Mouse (Mus musculus): ENCODE measurements around the gene Slc26a5.

GRCm38 (mm10) chr5:21776491-21776890 lies 88.9 kb downstream of the Slc26a5 start:
- TF ChIP-seq ZNF384 (IDR thresholded peaks at IDR 0.05; ENCODE audit: low read depth, low read length), result no peak
- no peak for TF ChIP-seq CTCF (IDR thresholded peaks at IDR 0.05 in 2 of 3, conservative IDR thresholded peaks at IDR 0.05 in 1 of 3; ENCODE audit: control insufficient read depth in 1 of 3, insufficient read depth in 1 of 3, low read depth in 2 of 3, low read length in 3 of 3, poor library complexity in 1 of 3, severe bottlenecking in 1 of 3)
- TF ChIP-seq POLR2A (IDR thresholded peaks at IDR 0.05; ENCODE audit: control insufficient read depth in 1 of 2, insufficient read depth in 1 of 2, low read depth in 1 of 2, low read length in 2 of 2, poor library complexity in 1 of 2), result no peak; a peak in 1 of 4 replicates
- no peak for TF ChIP-seq ELF1 (IDR thresholded peaks at IDR 0.05; ENCODE audit: low read depth, low read length)
- TF ChIP-seq RAD21 (IDR thresholded peaks at IDR 0.05; ENCODE audit: low read depth, low read length), result no peak
- no peak for TF ChIP-seq GABPA (IDR thresholded peaks at IDR 0.05; ENCODE audit: low read depth, low read length)
- no peak for TF ChIP-seq RCOR1 (IDR thresholded peaks at IDR 0.05; ENCODE audit: low read depth, low read length)
- TF ChIP-seq NELFE (IDR thresholded peaks at IDR 0.05; ENCODE audit: low read depth, low read length), result no peak
- no peak for TF ChIP-seq MXI1 (IDR thresholded peaks at IDR 0.05; ENCODE audit: low read depth, low read length)
- no peak for TF ChIP-seq POLR2AphosphoS5 (IDR thresholded peaks at IDR 0.05; ENCODE audit: borderline replicate concordance, low read depth, low read length)

Data from MEL (cell line).